Mouse (Mus musculus) heart, embryonic 12.5 days (tissue): ENCODE results near the gene Rabggta. TPM values are rescaled to one million over a fixed set of nuclear protein-coding genes. Genes with fewer than 3 reads are reported as not detected.
"Not testable (repeated sequence)": the region's sequence is repeated elsewhere in the genome, so short reads cannot be mapped to it uniquely, and the experiment has no call there.

ENCODE experiments used
- ATAC-seq: fragments of 200-750 bp; cut with Nextera tagmentation; 2 replicates; pipeline ENCODE4 v1.8.0; 2017; ENCODE audit warnings: moderate TSS enrichment, moderate library complexity; ENCODE audit not compliant: insufficient number of reproducible peaks, low FRiP score
- H3K27ac ChIP-seq: fragments of 300-500 bp; sonication (generic); 2 replicates; pipeline ENCODE4 v1.5.1; 2016; ENCODE audit warnings: mild to moderate bottlenecking, moderate library complexity; ENCODE audit not compliant: poor library complexity, severe bottlenecking
- H3K27me3 ChIP-seq: fragments of 300-500 bp; sonication (generic); replicated peaks from 2 replicates; pipeline ENCODE4 v1.6.1; 2016; ENCODE audit warnings: mild to moderate bottlenecking, moderate library complexity
- H3K36me3 ChIP-seq: fragments of 300-500 bp; sonication (generic); 2 replicates; pipeline ENCODE4 v1.6.1; 2016; ENCODE audit warnings: mild to moderate bottlenecking, moderate library complexity
- H3K4me1 ChIP-seq: fragments of 300-500 bp; sonication (generic); replicated peaks from 2 replicates; pipeline ENCODE4 v1.6.1; 2016; ENCODE audit warnings: mild to moderate bottlenecking
- H3K4me2 ChIP-seq: fragments of 300-500 bp; sonication (generic); 2 replicates; pipeline ENCODE4 v1.6.1; 2016; ENCODE audit warnings: mild to moderate bottlenecking, moderate library complexity
- H3K4me3 ChIP-seq: fragments of 300-500 bp; sonication (generic); 2 replicates; pipeline ENCODE4 v1.5.1; 2016; ENCODE audit warnings: mild to moderate bottlenecking
- H3K9ac ChIP-seq: fragments of 300-500 bp; sonication (generic); 2 replicates; pipeline ENCODE4 v1.6.1; 2016; ENCODE audit warnings: mild to moderate bottlenecking, moderate library complexity
- H3K9me3 ChIP-seq: fragments of 300-500 bp; sonication (generic); replicated peaks from 2 replicates; pipeline ENCODE4 v1.6.1; 2016; ENCODE audit warnings: mild to moderate bottlenecking, moderate library complexity
- WGBS: fragments of 180-500 bp; shearing (Covaris S2); methylation state at CpG from one replicate; pipeline ENCODE4 v1.1.7; 2016; 5-methylcytosine and 5-hydroxymethylcytosine counted together
- polyA plus RNA-seq: library from polyadenylated mRNA; unstranded; fragments of >200 nt; fragmentation: Nextera tagmentation; extraction: Ambion mirVana; gene quantifications from 2 replicates; pipeline ENCODE4 v1.2.1, GENCODE M21; 2016

The Rabggta gene
- 20.9 and 24.4 TPM in 2 replicates for polyA plus RNA-seq

DNA sequence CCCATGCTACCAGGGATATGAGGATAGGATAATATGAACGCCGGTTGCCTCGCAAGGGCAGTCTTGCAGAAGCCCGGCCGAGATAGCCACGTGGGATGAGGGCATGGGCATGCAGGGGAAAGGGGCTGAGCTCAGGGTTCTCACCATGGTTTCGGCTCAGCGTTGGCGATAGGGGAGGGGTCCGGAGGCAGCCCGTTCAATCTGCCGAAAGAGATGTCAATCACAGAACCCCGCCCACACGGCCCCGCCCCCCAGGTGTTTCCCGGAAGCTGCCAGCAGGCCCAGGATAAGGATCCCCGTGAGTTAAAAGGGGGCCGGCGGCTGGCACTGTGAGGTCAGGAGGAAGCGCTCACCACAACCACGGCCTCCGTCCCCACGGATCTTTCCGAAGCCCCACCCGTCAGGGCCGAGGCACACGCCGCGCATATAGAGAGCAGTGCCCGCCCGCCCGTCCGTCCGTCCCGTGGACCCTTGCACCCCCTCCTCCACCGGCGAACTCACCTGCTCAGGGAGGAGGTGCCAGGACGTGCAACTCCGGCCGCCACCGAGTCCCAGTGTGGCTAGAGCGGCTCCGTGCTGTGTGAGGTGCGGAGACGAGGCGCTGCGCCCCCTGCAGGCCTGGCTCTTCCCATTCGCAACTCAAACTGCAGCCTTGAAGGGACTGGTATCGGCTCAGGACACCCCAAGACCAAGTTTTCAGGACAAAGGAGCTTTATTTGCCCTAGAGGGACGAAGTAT, at the start of gene Rabggta:
TSS of gene Rabggta (minus strand) at position 564 of the 738 bp plus-strand sequence.
- peak; percentile 92 for ATAC-seq
- Histone ChIP-seq H3K27me3 (no peaks in the 10 kb centered on the region), H3K4me2 (peak within 1 kb of the TSS; percentile 75), H3K4me1 (peaks cover 6% of the 10 kb centered on the region; the same call in 1 of the 2 replicates), H3K9me3 (no peaks in the 10 kb centered on the region), H3K4me3 (peak within 1 kb of the TSS; percentile 74), H3K9ac (peak within 1 kb of the TSS; percentile 87), H3K27ac (peak within 1 kb of the TSS; percentile 72; the same call in 1 of the 2 replicates), H3K36me3 (peaks cover 34% of the 10 kb centered on the region)
- under 1% methylated on average over 50 of the region's 50 CpGs for WGBS

DNA sequence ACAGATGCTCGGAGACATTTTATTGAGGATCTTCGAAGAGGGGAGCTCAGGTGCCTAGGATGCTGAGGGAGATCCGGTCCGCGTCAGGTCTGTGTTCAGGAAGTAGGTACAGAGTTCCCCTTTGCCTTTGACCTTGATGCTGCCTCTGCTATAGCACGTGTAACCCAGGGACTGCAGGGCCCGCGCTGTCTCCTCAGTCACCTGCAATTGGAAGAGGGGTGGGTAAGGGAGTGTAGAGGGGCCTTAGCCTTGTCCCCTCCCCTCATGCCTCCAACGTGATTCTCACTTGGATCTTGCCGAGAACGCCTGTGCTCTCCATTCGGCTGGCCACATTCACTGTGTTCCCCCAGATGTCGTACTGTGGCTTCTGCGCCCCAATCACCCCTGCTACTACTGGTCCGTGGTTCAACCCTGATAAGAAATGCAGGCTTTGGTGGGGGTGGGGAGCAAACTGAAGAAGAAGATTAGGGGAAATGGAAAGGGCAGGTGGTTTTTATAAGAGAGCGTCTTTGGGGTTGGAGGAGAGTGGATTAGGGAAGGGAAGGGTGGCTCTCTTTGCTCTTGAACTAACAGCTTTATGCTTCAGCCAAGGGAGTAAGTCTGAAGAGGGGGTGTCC, 47.1 kb upstream of the Rabggta start:
- Histone ChIP-seq H3K4me2 (no peak overlapping the region), H3K36me3 (peaks cover 12% of the 10 kb centered on the region; the same call in 1 of the 2 replicates), H3K4me3 (no peak overlapping the region), H3K27ac (no peak overlapping the region), H3K9me3 (no peaks in the 10 kb centered on the region), H3K4me1 (peaks cover 11% of the 10 kb centered on the region), H3K27me3 (peaks cover 44% of the 10 kb centered on the region), H3K9ac (no peak overlapping the region)
- ATAC-seq: no peak
- 68% methylated on average over 16 of the region's 16 CpGs for WGBS

DNA sequence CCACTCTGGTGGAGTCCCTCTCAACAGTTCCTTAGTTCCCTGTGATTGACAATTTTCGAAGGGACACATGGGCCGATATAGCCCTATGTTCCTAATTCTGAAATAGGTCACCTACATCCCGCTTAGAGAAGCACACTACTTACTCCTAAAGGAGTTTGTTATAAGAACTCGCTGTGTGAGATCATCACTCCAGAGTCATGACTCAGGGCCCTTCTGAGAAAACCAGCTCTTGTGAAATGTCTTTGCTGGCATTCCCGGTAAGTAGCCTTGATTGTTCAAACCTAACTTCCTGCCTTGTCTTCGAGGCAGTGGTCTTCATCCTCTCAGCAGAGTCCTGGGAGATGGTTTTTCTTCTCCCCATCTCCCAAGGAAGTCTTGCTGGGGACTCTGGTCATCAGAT, 46.5 kb upstream of the Rabggta start:
- H3K4me1 ChIP-seq: peaks cover 14% of the 10 kb centered on the region
- H3K4me3 ChIP-seq: no peak overlapping the region
- no peak overlapping the region for H3K27ac ChIP-seq
- 78% methylated on average over 6 of the region's 6 CpGs for WGBS
- no peak for ATAC-seq
- peaks cover 44% of the 10 kb centered on the region for H3K27me3 ChIP-seq
- H3K36me3 ChIP-seq: 0 out of 2 replicates have a peak, but pooled peaks cover 9% of the 10 kb centered on the region
- no peak overlapping the region; the same call in 1 of the 2 replicates for H3K4me2 ChIP-seq
- H3K9ac ChIP-seq: no peak overlapping the region
- H3K9me3 ChIP-seq: no peaks in the 10 kb centered on the region

DNA sequence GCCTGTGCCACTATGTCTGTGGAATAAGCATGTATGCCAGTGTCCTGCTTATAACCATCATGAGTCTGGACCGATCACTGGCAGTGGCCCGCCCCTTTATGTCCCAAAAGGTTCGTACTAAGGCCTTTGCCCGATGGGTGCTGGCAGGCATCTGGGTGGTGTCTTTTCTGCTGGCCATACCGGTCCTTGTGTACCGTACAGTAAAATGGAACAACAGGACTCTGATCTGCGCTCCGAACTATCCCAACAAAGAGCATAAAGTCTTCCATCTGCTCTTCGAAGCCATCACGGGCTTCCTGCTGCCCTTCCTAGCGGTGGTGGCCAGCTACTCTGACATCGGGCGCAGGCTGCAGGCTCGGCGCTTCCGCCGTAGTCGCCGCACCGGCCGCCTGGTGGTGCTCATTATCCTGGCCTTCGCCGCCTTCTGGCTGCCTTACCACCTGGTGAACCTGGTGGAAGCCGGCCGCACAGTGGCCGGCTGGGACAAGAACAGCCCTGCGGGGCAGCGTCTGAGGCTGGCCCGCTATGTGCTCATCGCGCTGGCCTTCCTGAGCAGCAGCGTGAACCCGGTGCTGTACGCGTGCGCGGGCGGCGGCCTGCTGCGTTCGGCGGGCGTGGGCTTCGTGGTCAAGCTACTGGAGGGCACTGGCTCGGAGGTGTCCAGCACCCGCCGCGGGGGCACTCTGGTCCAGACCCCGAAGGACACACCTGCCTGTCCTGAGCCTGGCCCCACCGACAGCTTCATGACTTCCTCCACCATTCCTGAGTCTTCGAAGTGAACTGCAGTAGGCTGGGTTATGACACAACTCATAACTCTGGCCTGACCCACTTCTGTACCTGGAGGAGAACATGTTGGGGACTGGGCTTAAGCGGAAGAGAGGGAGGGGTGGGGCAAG, 45.7 kb upstream of the Rabggta start:
- no peaks in the 10 kb centered on the region for H3K9me3 ChIP-seq
- H3K4me1 ChIP-seq: peaks cover 22% of the 10 kb centered on the region
- WGBS: 12% methylated on average over 52 of the region's 52 CpGs
- H3K27ac ChIP-seq: no peak overlapping the region
- H3K36me3 ChIP-seq: 0 out of 2 replicates have a peak, but pooled peaks cover 4% of the 10 kb centered on the region
- peak overlapping the region; percentile 42 for H3K4me3 ChIP-seq
- H3K9ac ChIP-seq: peak overlapping the region; percentile 68
- peaks cover 44% of the 10 kb centered on the region for H3K27me3 ChIP-seq
- ATAC-seq: peak; percentile 41; the same call in 1 of the 2 replicates
- H3K4me2 ChIP-seq: peak overlapping the region; percentile 80

DNA sequence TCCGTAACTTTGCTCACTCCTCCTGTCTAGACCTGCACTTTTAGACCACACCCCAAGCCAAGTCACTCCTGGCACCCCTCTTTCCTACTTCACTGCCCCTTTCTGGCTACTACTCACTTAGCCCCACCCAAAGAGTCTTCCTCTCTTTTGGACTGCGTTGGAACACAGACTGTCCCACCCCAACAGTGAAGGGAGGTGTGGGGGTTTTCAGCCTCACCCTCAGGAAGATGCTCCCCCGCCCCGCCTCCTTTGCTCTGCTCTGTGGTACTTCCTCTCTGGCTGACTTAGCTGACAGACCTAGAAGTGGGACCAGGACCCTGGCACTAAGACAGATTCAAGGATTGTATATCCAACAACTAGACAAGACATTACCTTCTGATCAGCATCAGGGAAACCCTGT, 43.6 kb upstream of the Rabggta start, which contains the start of gene Ltb4r1:
TSS of gene Ltb4r1 (plus strand) at position 267 of the 400 bp plus-strand sequence.
- no peak within 1 kb of the TSS for H3K9ac ChIP-seq
- H3K27me3 ChIP-seq: peaks cover 58% of the 10 kb centered on the region
- peaks cover 31% of the 10 kb centered on the region for H3K4me1 ChIP-seq
- 66% methylated on average over 4 of the region's 4 CpGs for WGBS
- no peak for ATAC-seq
- H3K4me2 ChIP-seq: no peak within 1 kb of the TSS
- H3K27ac ChIP-seq: no peak within 1 kb of the TSS
- H3K9me3 ChIP-seq: no peaks in the 10 kb centered on the region
- no peak within 1 kb of the TSS for H3K4me3 ChIP-seq
- 0 out of 2 replicates have a peak, but pooled peaks cover 4% of the 10 kb centered on the region for H3K36me3 ChIP-seq

DNA sequence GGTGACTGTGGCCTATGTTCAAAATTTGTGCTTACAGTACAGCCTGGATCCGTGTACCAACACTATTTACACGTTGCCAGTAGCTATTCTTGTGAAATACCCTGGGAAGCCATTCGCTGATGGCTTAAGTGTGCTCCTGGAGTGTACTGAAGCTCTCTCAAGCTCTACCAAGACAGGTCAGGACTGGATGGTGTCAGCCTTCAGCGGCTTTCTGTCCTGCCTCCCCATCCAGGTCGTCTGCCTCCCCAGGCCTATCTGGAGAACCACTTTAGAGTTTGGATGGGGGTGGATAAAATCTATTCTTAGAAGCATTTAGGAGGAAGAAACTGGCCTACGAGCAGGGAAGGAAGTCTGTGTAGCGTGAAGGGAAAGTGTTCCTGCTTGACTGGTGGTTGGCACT, 41.1 kb upstream of the Rabggta start:
- Histone ChIP-seq H3K9ac (0 out of 2 replicates have a peak overlapping the region, but pooled peaks have one; percentile 80), H3K27me3 (peaks cover 44% of the 10 kb centered on the region), H3K9me3 (no peaks in the 10 kb centered on the region), H3K4me2 (peak overlapping the region; percentile 96; the same call in 1 of the 2 replicates), H3K4me1 (peaks cover 34% of the 10 kb centered on the region), H3K36me3 (no peaks in the 10 kb centered on the region), H3K4me3 (no peak overlapping the region; the same call in 1 of the 2 replicates), H3K27ac (peak overlapping the region; percentile 53; the same call in 1 of the 2 replicates)
- ATAC-seq: no peak
- WGBS: 28% methylated on average over 7 of the region's 7 CpGs

DNA sequence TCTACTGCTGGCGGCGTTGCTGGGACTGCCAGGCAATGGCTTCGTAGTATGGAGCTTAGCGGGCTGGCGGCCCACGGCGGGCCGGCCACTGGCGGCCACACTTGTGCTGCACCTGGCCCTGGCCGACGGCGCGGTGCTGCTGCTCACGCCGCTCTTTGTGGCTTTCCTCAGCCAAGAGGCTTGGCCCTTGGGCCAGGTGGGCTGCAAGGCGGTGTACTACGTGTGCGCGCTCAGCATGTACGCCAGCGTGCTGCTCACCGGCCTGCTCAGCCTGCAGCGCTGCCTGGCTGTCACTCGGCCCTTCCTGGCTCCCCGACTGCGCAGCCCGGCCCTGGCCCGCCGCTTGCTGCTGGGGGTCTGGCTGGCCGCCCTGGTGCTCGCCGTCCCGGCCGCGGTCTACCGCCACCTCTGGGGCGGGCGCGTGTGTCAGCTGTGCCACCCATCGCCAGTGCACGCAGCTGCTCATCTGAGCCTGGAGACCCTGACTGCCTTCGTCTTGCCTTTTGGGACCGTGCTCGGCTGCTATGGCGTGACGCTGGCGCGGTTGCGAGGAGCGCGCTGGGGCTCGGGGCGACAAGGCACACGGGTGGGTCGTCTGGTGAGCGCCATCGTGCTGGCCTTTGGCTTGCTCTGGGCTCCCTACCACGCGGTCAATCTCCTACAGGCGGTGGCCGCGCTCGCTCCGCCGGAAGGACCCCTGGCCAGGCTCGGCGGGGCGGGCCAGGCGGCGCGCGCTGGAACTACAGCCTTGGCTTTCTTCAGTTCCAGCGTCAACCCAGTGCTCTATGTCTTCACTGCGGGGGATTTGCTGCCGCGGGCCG, 40.1 kb upstream of the Rabggta start:
- H3K36me3 ChIP-seq: no peaks in the 10 kb centered on the region
- peak overlapping the region; percentile 96 for H3K4me2 ChIP-seq
- peak overlapping the region; percentile 56 for H3K4me3 ChIP-seq
- peaks cover 38% of the 10 kb centered on the region for H3K27me3 ChIP-seq
- ATAC-seq: peak; percentile 65
- H3K4me1 ChIP-seq: peaks cover 35% of the 10 kb centered on the region
- H3K9ac ChIP-seq: peak overlapping the region; percentile 80
- no peaks in the 10 kb centered on the region for H3K9me3 ChIP-seq
- H3K27ac ChIP-seq: no peak overlapping the region
- under 1% methylated on average over 76 of the region's 77 CpGs for WGBS

DNA sequence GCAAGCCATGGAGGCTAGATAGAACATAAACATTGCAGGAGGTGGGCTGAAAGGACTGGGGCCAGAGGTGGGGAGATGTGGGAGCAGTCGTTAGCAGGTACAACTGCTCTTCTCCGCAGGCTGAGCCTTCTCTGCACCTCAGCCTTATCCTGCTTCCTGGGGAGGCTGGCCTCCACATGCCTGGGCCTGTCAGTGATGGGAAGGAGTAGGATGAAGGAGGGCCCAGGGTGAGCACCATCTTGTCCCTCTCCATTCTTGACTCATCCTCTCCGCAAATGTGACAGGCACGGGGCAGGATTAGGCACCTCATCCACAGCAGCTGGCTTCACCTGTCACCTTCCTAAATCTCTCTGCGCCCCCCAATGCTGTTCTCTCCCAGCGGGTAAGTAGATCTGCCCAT, 39.1 kb upstream of the Rabggta start, which contains the start of gene Ltb4r2:
TSS of gene Ltb4r2 (plus strand) at position 266 of the 400 bp plus-strand sequence.
- Histone ChIP-seq H3K9me3 (no peaks in the 10 kb centered on the region), H3K4me1 (peaks cover 34% of the 10 kb centered on the region), H3K36me3 (peaks cover 5% of the 10 kb centered on the region), H3K9ac (peak within 1 kb of the TSS; percentile 80), H3K4me3 (peak within 1 kb of the TSS; percentile 56), H3K4me2 (peak within 1 kb of the TSS; percentile 96), H3K27ac (no peak within 1 kb of the TSS), H3K27me3 (peaks cover 31% of the 10 kb centered on the region)
- WGBS: 69% methylated on average over 6 of the region's 6 CpGs
- no peak for ATAC-seq

DNA sequence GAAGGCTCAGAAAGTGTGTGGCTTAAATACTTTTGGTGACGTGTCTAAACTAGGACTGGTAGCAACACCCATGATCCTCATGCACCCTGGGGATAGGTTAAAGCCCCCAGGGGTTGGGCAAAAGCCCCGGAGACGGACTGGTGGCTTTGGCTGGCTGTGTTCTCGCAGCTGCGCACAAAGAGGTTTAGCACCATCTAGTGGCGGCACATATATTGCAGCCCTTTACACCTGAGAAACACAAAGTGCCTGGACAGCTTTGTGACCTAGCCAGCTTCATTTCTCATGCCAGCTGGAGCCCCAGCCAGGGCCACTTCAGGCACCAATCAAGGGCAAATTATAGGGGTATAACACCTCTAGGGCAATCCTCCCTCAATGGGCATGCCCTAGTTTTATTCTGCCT, 38.1 kb upstream of the Rabggta start:
- Histone ChIP-seq H3K4me2 (peak overlapping the region; percentile 64), H3K4me1 (peaks cover 34% of the 10 kb centered on the region), H3K4me3 (peak overlapping the region; percentile 18), H3K27me3 (peaks cover 23% of the 10 kb centered on the region), H3K36me3 (peaks cover 15% of the 10 kb centered on the region)
- WGBS: 1% methylated on average over 6 of the region's 6 CpGs
- H3K9ac ChIP-seq, H3K9me3 ChIP-seq, H3K27ac ChIP-seq, ATAC-seq: not testable (repeated sequence)

DNA sequence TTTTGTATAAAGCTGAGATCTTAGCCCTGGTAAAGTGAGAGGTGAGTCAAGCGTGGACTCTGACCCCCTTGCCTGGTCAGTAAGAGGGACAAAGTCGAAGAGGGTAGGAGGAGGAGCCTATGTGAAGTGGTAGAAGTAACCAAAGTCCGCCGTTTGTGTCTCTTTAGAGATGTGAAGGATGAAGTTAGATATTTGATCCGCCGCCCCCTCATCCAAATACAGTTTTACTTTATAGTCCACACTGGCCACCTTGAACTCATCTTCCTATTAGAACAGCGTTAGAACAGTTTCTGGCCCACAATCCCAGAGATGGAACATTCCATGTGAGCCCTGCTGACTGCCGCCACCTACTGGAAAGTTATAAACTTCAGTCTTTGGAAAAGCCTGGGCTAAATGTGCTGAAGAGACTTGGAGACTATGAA, 36.3 kb upstream of the Rabggta start, which contains the start of gene Cideb:
TSS of gene Cideb (minus strand) at position 96 of the 422 bp plus-strand sequence.
- H3K36me3 ChIP-seq: peaks cover 33% of the 10 kb centered on the region
- peak within 1 kb of the TSS; percentile 14 for H3K4me3 ChIP-seq
- peak within 1 kb of the TSS; percentile 40; the same call in 1 of the 2 replicates for H3K9ac ChIP-seq
- H3K27ac ChIP-seq: 0 out of 2 replicates have a peak within 1 kb of the TSS, but pooled peaks have one; percentile 6
- peaks cover 30% of the 10 kb centered on the region for H3K4me1 ChIP-seq
- peak within 1 kb of the TSS; percentile 54 for H3K4me2 ChIP-seq
- no peaks in the 10 kb centered on the region for H3K9me3 ChIP-seq
- WGBS: 10% methylated on average over 8 of the region's 8 CpGs
- ATAC-seq: no peak
- H3K27me3 ChIP-seq: peaks cover 18% of the 10 kb centered on the region
